Mouse (Mus musculus) ES-E14 (cell line): ENCODE measurements around the gene Celf3.

ENCODE experiments used
- CHD2 ChIP-seq: IDR thresholded peaks from 2 replicates; pipeline ENCODE4 v1.6.1; 2014; ENCODE audit warnings: mild to moderate bottlenecking, low read depth, low read length, inconsistent platforms
- HCFC1 ChIP-seq: IDR thresholded peaks from 2 replicates; pipeline ENCODE4 v1.6.1; 2012; ENCODE audit warnings: low read length, inconsistent platforms, borderline replicate concordance; ENCODE audit not compliant: insufficient read depth
- MAFK ChIP-seq: IDR thresholded peaks from 2 replicates; pipeline ENCODE4 v1.6.1; 2014; ENCODE audit warnings: mild to moderate bottlenecking, low read depth, low read length, inconsistent platforms; ENCODE audit not compliant: insufficient read depth
- ZC3H11A ChIP-seq: IDR thresholded peaks from 2 replicates; pipeline ENCODE4 v1.6.1; 2012; ENCODE audit warnings: low read depth, mild to moderate bottlenecking, inconsistent platforms, low read length, borderline replicate concordance
- ZNF384 ChIP-seq: IDR thresholded peaks from 2 replicates; pipeline ENCODE4 v1.6.1; 2012; ENCODE audit warnings: low read depth, low read length, inconsistent platforms

- TF ChIP-seq ZC3H11A: no peak
- TF ChIP-seq HCFC1: no peak
- TF ChIP-seq ZNF384: no peak
- no peak for TF ChIP-seq MAFK
- TF ChIP-seq CHD2: no peak
These were observed 2.3 kb downstream of the Celf3 start, which contains the start of gene Riiad1 for GRCm38 (mm10) chr3:94480291-94480884.
